Comparison of ENCODE assay signal across 10 mouse cellular contexts in genomic region chr7:75553667-75554045, GRCm38 (mm10).
A peak's percentile ranks its signal among the peaks of the same experiment; 100 is the strongest.
DNase-seq lines count a peak whose midpoint lies in the region; ATAC-seq and TF ChIP-seq lines count a peak whose summit lies in the region.
"Had no signal": no experiment of that assay in that cellular context is flagged by ENCODE, and none has a peak within 500 bp of the region (broad histone marks: within the 10 kb centered on the region; RNA-seq: fewer than 3 reads in every experiment).

No protein-coding gene starts in this region.

- TF ChIP-seq CTCF in midbrain, postnatal 0 days (IDR thresholded peaks at IDR 0.05), result peak; percentile 23; the same call in 1 of the 2 replicates
- TF ChIP-seq CTCF in liver, embryonic 14.5 days (IDR thresholded peaks at IDR 0.05; ENCODE audit: low read depth), result peak; percentile 74

- no peak for DNase-seq in heart, adult 11 months
- DNase-seq in midbrain, postnatal 0 days (ENCODE audit: low spot score), result no peak
- no peak for DNase-seq in liver, embryonic 14.5 days (ENCODE audit: low read depth in 3 of 3, low spot score in 3 of 3)
- no peak for DNase-seq in forebrain, embryonic 10.5 days (ENCODE audit: extremely low spot score, low spot score)
- DNase-seq in left cerebral cortex, adult 8-10 months (ENCODE audit: low spot score in 2 of 2), result no peak
- DNase-seq: cerebellum, adult 18-20 months had no signal

- no peak overlapping the region for H3K4me3 ChIP-seq in heart, embryonic 15.5 days
- H3K4me3 ChIP-seq in midbrain, postnatal 0 days (ENCODE audit: low read depth, low read length), result no peak overlapping the region
- no peak overlapping the region for H3K4me3 ChIP-seq in midbrain, embryonic 15.5 days
- H3K4me3 ChIP-seq in liver, embryonic 14.5 days (ENCODE audit: insufficient read depth in 1 of 2, low read depth in 2 of 2, low read length in 2 of 2), result no peak overlapping the region
- no peak overlapping the region for H3K4me3 ChIP-seq in forebrain, embryonic 10.5 days
- H3K4me3 ChIP-seq: hindbrain, embryonic 15.5 days had no signal

- no peak for ATAC-seq in heart, embryonic 15.5 days (replicated peaks; ENCODE audit: insufficient number of reproducible peaks, insufficient read depth, low FRiP score, low read depth)
- ATAC-seq in midbrain, postnatal 0 days (ENCODE audit: low FRiP score), result no peak
- no peak for ATAC-seq in midbrain, embryonic 15.5 days (replicated peaks)
- ATAC-seq in liver, embryonic 14.5 days (ENCODE audit: insufficient read depth), result no peak
- ATAC-seq in monocyte, adult 5-6 weeks (replicated peaks; ENCODE audit: insufficient number of reproducible peaks, low FRiP score, low TSS enrichment, poor library complexity, severe bottlenecking), result no peak

- H3K36me3 ChIP-seq in heart, embryonic 15.5 days, result no peaks in the 10 kb centered on the region
- H3K36me3 ChIP-seq in midbrain, postnatal 0 days (ENCODE audit: insufficient read depth, low read length), result no peaks in the 10 kb centered on the region
- H3K36me3 ChIP-seq in midbrain, embryonic 15.5 days (replicated peaks), result no peaks in the 10 kb centered on the region
- H3K36me3 ChIP-seq in liver, embryonic 14.5 days (replicated peaks; ENCODE audit: control insufficient read depth, insufficient read depth, low read depth), result no peaks in the 10 kb centered on the region
- no peaks in the 10 kb centered on the region for H3K36me3 ChIP-seq in forebrain, embryonic 10.5 days (replicated peaks)
- H3K36me3 ChIP-seq: hindbrain, embryonic 15.5 days had no signal

- H3K4me1 ChIP-seq in heart, embryonic 15.5 days (replicated peaks), result peaks cover 55% of the 10 kb centered on the region
- H3K4me1 ChIP-seq in midbrain, postnatal 0 days (ENCODE audit: insufficient read depth, low read length), result no peaks in the 10 kb centered on the region
- H3K4me1 ChIP-seq in midbrain, embryonic 15.5 days, result no peaks in the 10 kb centered on the region
- peaks cover 0 to 7% of the 10 kb centered on the region in 2 experiments; a peak in 2 of 4 replicates for H3K4me1 ChIP-seq in liver, embryonic 14.5 days (replicated peaks; ENCODE audit: control insufficient read depth in 2 of 2, insufficient read depth in 2 of 2, low read length in 1 of 2)
- peaks cover 18% of the 10 kb centered on the region for H3K4me1 ChIP-seq in forebrain, embryonic 10.5 days
- H3K4me1 ChIP-seq: hindbrain, embryonic 15.5 days had no signal

- 0 out of 2 replicates have a peak overlapping the region, but pooled peaks have one; percentile 31 for H3K27ac ChIP-seq in heart, embryonic 15.5 days
- H3K27ac ChIP-seq in midbrain, postnatal 0 days (ENCODE audit: low read depth, low read length), result no peak overlapping the region
- no peak overlapping the region for H3K27ac ChIP-seq in midbrain, embryonic 15.5 days
- no peak overlapping the region for H3K27ac ChIP-seq in liver, embryonic 14.5 days
- H3K27ac ChIP-seq in forebrain, embryonic 10.5 days, result no peak overlapping the region
- H3K27ac ChIP-seq: hindbrain, embryonic 15.5 days had no signal

- TF ChIP-seq EP300 in liver, embryonic 14.5 days (IDR thresholded peaks at IDR 0.05; ENCODE audit: low read depth), result no peak

- no peak overlapping the region for H3K9ac ChIP-seq in heart, embryonic 15.5 days
- no peak overlapping the region for H3K9ac ChIP-seq in midbrain, postnatal 0 days (replicated peaks; ENCODE audit: low read length, poor library complexity, severe bottlenecking)
- H3K9ac ChIP-seq in midbrain, embryonic 15.5 days, result no peak overlapping the region
- H3K9ac ChIP-seq in liver, embryonic 14.5 days (replicated peaks), result no peak overlapping the region
- H3K9ac ChIP-seq: hindbrain, embryonic 15.5 days had no signal

- no peaks in the 10 kb centered on the region for H3K9me3 ChIP-seq in heart, embryonic 15.5 days (replicated peaks)
- H3K9me3 ChIP-seq in midbrain, postnatal 0 days (ENCODE audit: low read length), result no peaks in the 10 kb centered on the region
- no peaks in the 10 kb centered on the region for H3K9me3 ChIP-seq in midbrain, embryonic 15.5 days
- no peaks in the 10 kb centered on the region for H3K9me3 ChIP-seq in liver, embryonic 14.5 days (ENCODE audit: control insufficient read depth, low read length)
- no peaks in the 10 kb centered on the region for H3K9me3 ChIP-seq in forebrain, embryonic 10.5 days
- H3K9me3 ChIP-seq: hindbrain, embryonic 15.5 days had no signal

- no peak overlapping the region for H3K4me2 ChIP-seq in heart, embryonic 15.5 days
- no peak overlapping the region for H3K4me2 ChIP-seq in midbrain, postnatal 0 days (ENCODE audit: low read depth, low read length, poor library complexity, severe bottlenecking)
- no peak overlapping the region for H3K4me2 ChIP-seq in midbrain, embryonic 15.5 days
- H3K4me2 ChIP-seq in liver, embryonic 14.5 days (ENCODE audit: low read depth), result no peak overlapping the region
- H3K4me2 ChIP-seq: hindbrain, embryonic 15.5 days had no signal

- no peaks in the 10 kb centered on the region for H3K27me3 ChIP-seq in heart, embryonic 15.5 days
- no peaks in the 10 kb centered on the region for H3K27me3 ChIP-seq in midbrain, postnatal 0 days (ENCODE audit: insufficient read depth, low read length)
- no peaks in the 10 kb centered on the region for H3K27me3 ChIP-seq in midbrain, embryonic 15.5 days (replicated peaks)
- H3K27me3 ChIP-seq in liver, embryonic 14.5 days (ENCODE audit: control insufficient read depth, insufficient read depth, low read length), result no peaks in the 10 kb centered on the region
- H3K27me3 ChIP-seq in forebrain, embryonic 10.5 days (ENCODE audit: poor library complexity, severe bottlenecking), result no peaks in the 10 kb centered on the region
- H3K27me3 ChIP-seq: hindbrain, embryonic 15.5 days had no signal
